Mouse (Mus musculus) midbrain, embryonic 12.5 days (tissue): Measurements from ENCODE around the gene Rack1. TPM values are rescaled to one million over a fixed set of nuclear protein-coding genes. Genes with fewer than 3 reads are reported as not detected.

Source experiments
- ATAC-seq: fragments of 200-750 bp; cut with Nextera tagmentation; 2 replicates; pipeline ENCODE4 v1.8.0; 2017; ENCODE audit warnings: low read depth, moderate TSS enrichment, moderate library complexity; ENCODE audit not compliant: low FRiP score
- H3K27ac ChIP-seq: fragments of 300-500 bp; sonication (generic); replicated peaks from 2 replicates; pipeline ENCODE4 v1.5.1; 2016; ENCODE audit warnings: mild to moderate bottlenecking
- H3K27me3 ChIP-seq: fragments of 300-500 bp; sonication (generic); 2 replicates; pipeline ENCODE4 v1.6.1; 2016; ENCODE audit warnings: mild to moderate bottlenecking
- H3K36me3 ChIP-seq: fragments of 300-500 bp; sonication (generic); 2 replicates; pipeline ENCODE4 v1.6.1; 2016
- H3K4me1 ChIP-seq: fragments of 300-500 bp; sonication (generic); 2 replicates; pipeline ENCODE4 v1.6.1; 2016
- H3K4me2 ChIP-seq: fragments of 300-500 bp; sonication (generic); replicated peaks from 2 replicates; pipeline ENCODE4 v1.6.1; 2016; ENCODE audit warnings: mild to moderate bottlenecking, moderate library complexity
- H3K4me3 ChIP-seq: fragments of 300-500 bp; sonication (generic); 2 replicates; pipeline ENCODE4 v1.5.1; 2016; ENCODE audit warnings: mild to moderate bottlenecking
- H3K9ac ChIP-seq: fragments of 300-500 bp; sonication (generic); replicated peaks from 2 replicates; pipeline ENCODE4 v1.6.1; 2016; ENCODE audit warnings: mild to moderate bottlenecking, moderate library complexity
- H3K9me3 ChIP-seq: fragments of 300-500 bp; sonication (generic); 2 replicates; pipeline ENCODE4 v1.6.1; 2016; ENCODE audit warnings: mild to moderate bottlenecking
- WGBS: fragments of 180-500 bp; shearing (Covaris S2); methylation state at CpG from one replicate; pipeline ENCODE4 v1.1.7; 2016; 5-methylcytosine and 5-hydroxymethylcytosine counted together
- polyA plus RNA-seq: library from polyadenylated mRNA; unstranded; fragments of >200 nt; fragmentation: Nextera tagmentation; extraction: Ambion mirVana; gene quantifications from 2 replicates; pipeline ENCODE4 v1.2.1, GENCODE M21; 2016

Rack1 gene
- polyA plus RNA-seq, 1 experiment from 2014 or later = 503 TPM

DNA sequence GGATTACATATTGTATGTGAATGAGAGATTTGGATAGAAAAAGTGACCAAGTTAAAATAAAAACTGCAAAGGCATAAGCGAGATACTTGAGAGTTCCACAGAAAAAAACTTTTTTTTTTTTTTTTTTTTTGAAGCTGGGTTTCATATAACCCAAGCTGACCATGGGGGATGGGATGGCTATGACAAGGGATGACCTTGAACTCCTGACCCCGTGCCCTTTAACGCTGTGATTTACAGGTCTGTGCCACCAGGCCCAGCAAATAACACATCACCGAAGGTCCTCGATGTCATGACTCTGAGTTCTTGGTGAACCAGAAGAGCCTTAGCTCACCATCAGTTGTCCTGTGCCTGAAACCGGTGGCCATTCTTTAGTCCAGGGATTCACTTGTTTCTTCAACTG is 35.8 kb downstream of the Rack1 start:
- H3K27me3 ChIP-seq = peaks cover 46% of the 10 kb centered on the region

DNA sequence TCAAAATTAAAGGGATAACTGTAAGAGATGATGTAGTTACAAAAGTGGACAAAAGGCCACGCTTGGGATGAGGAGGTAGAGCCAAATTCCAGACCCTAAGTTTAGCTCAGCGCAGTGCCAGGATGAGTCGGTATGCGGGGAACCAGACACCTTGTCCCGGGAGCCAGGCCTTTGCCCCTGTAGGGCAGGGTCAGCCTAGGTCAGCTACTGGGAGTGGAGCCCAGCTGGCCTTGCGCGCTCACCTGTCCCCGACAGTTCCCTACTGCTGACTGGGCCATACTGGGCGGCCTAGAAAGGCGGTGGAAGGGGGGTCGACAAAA is 36.8 kb downstream of the Rack1 start:
- Histone ChIP-seq H3K4me1 (peaks cover 11% of the 10 kb centered on the region; the same call in 1 of the 2 replicates), H3K9me3 (no peaks in the 10 kb centered on the region), H3K9ac (peak overlapping the region; percentile 69), H3K27me3 (peaks cover 46% of the 10 kb centered on the region), H3K27ac (no peak overlapping the region), H3K4me3 (peak overlapping the region; percentile 81), H3K36me3 (no peaks in the 10 kb centered on the region), H3K4me2 (peak overlapping the region; percentile 74)
- peak; percentile 11 for ATAC-seq
- WGBS = 10% methylated on average over 11 of the region's 11 CpGs

More for the DNA sequence above, 35.8 kb downstream of the Rack1 start:
- H3K4me1 ChIP-seq = peaks cover 11% of the 10 kb centered on the region; the same call in 1 of the 2 replicates
- H3K27ac ChIP-seq = no peak overlapping the region
- no peak overlapping the region for H3K9ac ChIP-seq
- no peak overlapping the region for H3K4me2 ChIP-seq
- WGBS = 71% methylated on average over 6 of the region's 6 CpGs
- H3K9me3 ChIP-seq = no peaks in the 10 kb centered on the region
- no peak for ATAC-seq
- H3K36me3 ChIP-seq = no peaks in the 10 kb centered on the region
- H3K4me3 ChIP-seq = no peak overlapping the region

DNA sequence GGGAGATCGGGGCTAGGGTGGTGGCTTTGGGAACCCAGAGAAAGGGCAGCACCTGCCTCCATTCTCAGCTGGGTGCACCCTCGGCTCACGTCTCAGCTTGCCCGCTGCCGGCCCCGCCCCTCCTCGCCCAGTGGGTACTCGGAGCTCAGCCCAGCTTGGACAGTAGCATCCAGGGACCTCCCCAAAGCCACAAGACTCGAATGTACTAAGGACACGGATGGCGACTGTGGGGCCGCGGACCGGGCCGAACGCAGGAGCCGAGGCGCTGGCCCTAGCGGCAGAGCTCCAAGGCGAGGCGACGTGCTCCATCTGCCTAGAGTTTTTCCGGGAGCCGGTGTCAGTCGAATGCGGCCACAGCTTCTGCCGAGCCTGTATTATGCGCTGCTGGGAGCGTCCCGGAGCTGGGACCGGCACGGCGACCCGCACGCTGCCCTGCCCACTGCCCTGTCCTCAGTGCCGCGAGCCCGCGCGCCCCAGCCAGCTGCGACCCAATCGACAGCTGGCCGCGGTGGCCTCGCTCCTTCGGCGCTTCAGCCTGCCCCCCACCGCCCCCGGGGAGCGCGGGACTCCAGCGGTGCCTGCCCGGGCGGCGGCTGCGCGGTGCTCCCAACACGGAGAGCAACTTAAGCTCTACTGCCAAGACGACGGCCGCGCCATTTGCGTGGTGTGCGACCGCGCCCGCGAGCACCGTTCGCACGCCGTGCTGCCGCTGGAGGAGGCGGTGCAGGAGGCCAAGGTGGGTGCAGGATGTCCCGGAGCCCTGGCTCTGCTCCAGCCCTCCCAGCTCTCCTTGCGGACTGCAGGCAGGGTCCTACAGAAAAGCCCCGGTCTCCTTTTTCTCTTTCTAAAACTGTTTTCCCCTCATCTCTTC is 37.4 kb downstream of the Rack1 start:
- peak overlapping the region; percentile 26; the same call in 1 of the 2 replicates for H3K27ac ChIP-seq

GRCm38 (mm10) chr11:48838181-48838797 is 38.2 kb downstream of the Rack1 start:
- no peaks in the 10 kb centered on the region for H3K9me3 ChIP-seq
- 3% methylated on average over 16 of the region's 16 CpGs for WGBS
- H3K36me3 ChIP-seq = no peaks in the 10 kb centered on the region
- no peak overlapping the region for H3K27ac ChIP-seq
- peaks cover 59% of the 10 kb centered on the region for H3K27me3 ChIP-seq
- H3K4me2 ChIP-seq = peak overlapping the region; percentile 74
- peak overlapping the region; percentile 81 for H3K4me3 ChIP-seq
- H3K4me1 ChIP-seq = peaks cover 11% of the 10 kb centered on the region; the same call in 1 of the 2 replicates
- ATAC-seq = 0 out of 2 replicates have a peak, but pooled peaks have one; percentile 9
- peak overlapping the region; percentile 69 for H3K9ac ChIP-seq

More for the DNA sequence above, 37.4 kb downstream of the Rack1 start:
- no peaks in the 10 kb centered on the region for H3K9me3 ChIP-seq
- peaks cover 11% of the 10 kb centered on the region; the same call in 1 of the 2 replicates for H3K4me1 ChIP-seq
- ATAC-seq = peak; percentile 44
- no peaks in the 10 kb centered on the region for H3K36me3 ChIP-seq
- under 1% methylated on average over 74 of the region's 77 CpGs for WGBS
- H3K4me2 ChIP-seq = peak overlapping the region; percentile 74
- H3K4me3 ChIP-seq = peak overlapping the region; percentile 81
- H3K27me3 ChIP-seq = peaks cover 51% of the 10 kb centered on the region
- peak overlapping the region; percentile 69 for H3K9ac ChIP-seq

- H3K4me2 ChIP-seq = peak overlapping the region; percentile 74
- ATAC-seq = no peak
- WGBS = 73% methylated on average over 10 of the region's 10 CpGs
- H3K4me1 ChIP-seq = peaks cover 11% of the 10 kb centered on the region; the same call in 1 of the 2 replicates
- H3K36me3 ChIP-seq = no peaks in the 10 kb centered on the region
- no peak overlapping the region for H3K27ac ChIP-seq
- H3K4me3 ChIP-seq = no peak overlapping the region
- no peak overlapping the region for H3K9ac ChIP-seq
- peaks cover 59% of the 10 kb centered on the region for H3K27me3 ChIP-seq
- H3K9me3 ChIP-seq = no peaks in the 10 kb centered on the region
Measured at GRCm38 (mm10) chr11:48838879-48839680, 38.9 kb downstream of the Rack1 start.

DNA sequence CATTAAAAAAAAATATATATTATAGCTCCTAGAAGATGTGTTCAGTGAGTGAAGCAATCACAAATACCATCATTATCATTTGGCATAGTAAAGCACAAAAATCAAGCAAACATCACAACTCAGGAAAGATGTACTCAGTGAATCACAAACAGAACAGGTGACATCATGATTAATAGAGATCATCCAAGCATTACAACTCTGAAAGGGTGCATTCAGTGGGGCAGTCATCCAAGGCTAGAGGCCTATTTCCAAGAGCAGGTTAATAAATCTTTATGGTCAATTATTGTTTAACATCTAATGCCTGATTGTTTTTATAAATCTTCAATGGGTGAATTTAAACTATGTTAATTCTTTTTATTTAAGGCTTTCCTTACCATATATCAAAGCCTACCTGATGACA is 40.7 kb downstream of the Rack1 start:
- Histone ChIP-seq H3K4me3 (no peak overlapping the region), H3K27me3 (peaks cover 60% of the 10 kb centered on the region)
- ATAC-seq = no peak

GRCm38 (mm10) chr11:48841213-48841612 is 41.1 kb downstream of the Rack1 start:
- no peak overlapping the region for H3K4me3 ChIP-seq
- no peak overlapping the region for H3K9ac ChIP-seq
- WGBS = 91% methylated on average over 5 of the region's 5 CpGs
- H3K9me3 ChIP-seq = no peaks in the 10 kb centered on the region
- no peak for ATAC-seq
- no peak overlapping the region for H3K4me2 ChIP-seq
- no peak overlapping the region for H3K27ac ChIP-seq
- peaks cover 57% of the 10 kb centered on the region for H3K27me3 ChIP-seq
- peaks cover 11% of the 10 kb centered on the region; the same call in 1 of the 2 replicates for H3K4me1 ChIP-seq
- H3K36me3 ChIP-seq = no peaks in the 10 kb centered on the region

More for the DNA sequence above, 40.7 kb downstream of the Rack1 start:
- Histone ChIP-seq H3K9ac (no peak overlapping the region), H3K27ac (no peak overlapping the region), H3K4me1 (peaks cover 11% of the 10 kb centered on the region; the same call in 1 of the 2 replicates), H3K4me2 (no peak overlapping the region), H3K9me3 (no peaks in the 10 kb centered on the region), H3K36me3 (no peaks in the 10 kb centered on the region)

- Histone ChIP-seq H3K9ac (no peak overlapping the region), H3K9me3 (no peaks in the 10 kb centered on the region), H3K4me2 (no peak overlapping the region), H3K36me3 (no peaks in the 10 kb centered on the region), H3K4me3 (no peak overlapping the region), H3K4me1 (peaks cover 8% of the 10 kb centered on the region; the same call in 1 of the 2 replicates), H3K27ac (no peak overlapping the region), H3K27me3 (peaks cover 47% of the 10 kb centered on the region)
- 81% methylated on average over 4 of the region's 4 CpGs for WGBS
- no peak for ATAC-seq
Measured at GRCm38 (mm10) chr11:48842378-48842792, 42.3 kb downstream of the Rack1 start.

DNA sequence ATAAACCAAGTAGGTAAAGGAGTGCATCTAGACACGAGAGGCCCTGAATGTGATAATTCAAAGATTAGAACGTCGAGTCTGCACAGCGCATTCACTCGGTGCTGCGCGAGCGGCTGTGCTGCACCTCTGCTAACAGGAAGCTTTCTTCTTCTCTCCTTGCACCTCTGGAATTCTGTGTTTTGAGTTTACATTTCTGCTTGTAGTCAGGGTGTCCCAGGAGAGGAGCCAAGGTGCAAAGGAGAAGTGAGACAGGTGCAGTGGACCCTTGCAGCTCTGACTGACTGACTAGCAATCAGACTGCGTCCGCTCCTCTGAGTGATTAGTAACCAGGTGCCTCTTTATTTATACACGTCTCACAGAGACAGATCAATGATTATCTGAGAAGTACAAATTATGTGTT is 43.1 kb downstream of the Rack1 start:
- Histone ChIP-seq H3K9me3 (no peaks in the 10 kb centered on the region), H3K27me3 (peaks cover 54% of the 10 kb centered on the region), H3K9ac (no peak overlapping the region), H3K36me3 (no peaks in the 10 kb centered on the region), H3K4me3 (no peak overlapping the region), H3K4me2 (no peak overlapping the region), H3K4me1 (peaks cover 6% of the 10 kb centered on the region; the same call in 1 of the 2 replicates), H3K27ac (no peak overlapping the region)
- ATAC-seq = no peak
- 85% methylated on average over 11 of the region's 11 CpGs for WGBS

GRCm38 (mm10) chr11:48844309-48844708 is 44.2 kb downstream of the Rack1 start:
- Histone ChIP-seq H3K4me2 (no peak overlapping the region), H3K4me3 (no peak overlapping the region), H3K27me3 (peaks cover 51% of the 10 kb centered on the region), H3K9ac (no peak overlapping the region), H3K4me1 (no peaks in the 10 kb centered on the region), H3K9me3 (no peaks in the 10 kb centered on the region), H3K27ac (no peak overlapping the region), H3K36me3 (no peaks in the 10 kb centered on the region)
- ATAC-seq = no peak
- 54% methylated on average over 6 of the region's 6 CpGs for WGBS

GRCm38 (mm10) chr11:48845244-48845815 is 45.2 kb downstream of the Rack1 start:
- 41% methylated on average over 13 of the region's 13 CpGs for WGBS
- Histone ChIP-seq H3K27ac (no peak overlapping the region), H3K9ac (no peak overlapping the region), H3K4me3 (no peak overlapping the region), H3K27me3 (peaks cover 51% of the 10 kb centered on the region), H3K4me2 (no peak overlapping the region), H3K36me3 (no peaks in the 10 kb centered on the region), H3K9me3 (no peaks in the 10 kb centered on the region), H3K4me1 (no peaks in the 10 kb centered on the region)
- ATAC-seq = no peak
